Mouse (Mus musculus): ENCODE data around the gene Scaf1. TPM values are rescaled to one million over a fixed set of nuclear protein-coding genes. Genes with fewer than 3 reads are reported as not detected.

Gene Scaf1
- total and polyA plus RNA-seq, 3 experiments = 72.0 to 121 (median 83.7) TPM

DNA sequence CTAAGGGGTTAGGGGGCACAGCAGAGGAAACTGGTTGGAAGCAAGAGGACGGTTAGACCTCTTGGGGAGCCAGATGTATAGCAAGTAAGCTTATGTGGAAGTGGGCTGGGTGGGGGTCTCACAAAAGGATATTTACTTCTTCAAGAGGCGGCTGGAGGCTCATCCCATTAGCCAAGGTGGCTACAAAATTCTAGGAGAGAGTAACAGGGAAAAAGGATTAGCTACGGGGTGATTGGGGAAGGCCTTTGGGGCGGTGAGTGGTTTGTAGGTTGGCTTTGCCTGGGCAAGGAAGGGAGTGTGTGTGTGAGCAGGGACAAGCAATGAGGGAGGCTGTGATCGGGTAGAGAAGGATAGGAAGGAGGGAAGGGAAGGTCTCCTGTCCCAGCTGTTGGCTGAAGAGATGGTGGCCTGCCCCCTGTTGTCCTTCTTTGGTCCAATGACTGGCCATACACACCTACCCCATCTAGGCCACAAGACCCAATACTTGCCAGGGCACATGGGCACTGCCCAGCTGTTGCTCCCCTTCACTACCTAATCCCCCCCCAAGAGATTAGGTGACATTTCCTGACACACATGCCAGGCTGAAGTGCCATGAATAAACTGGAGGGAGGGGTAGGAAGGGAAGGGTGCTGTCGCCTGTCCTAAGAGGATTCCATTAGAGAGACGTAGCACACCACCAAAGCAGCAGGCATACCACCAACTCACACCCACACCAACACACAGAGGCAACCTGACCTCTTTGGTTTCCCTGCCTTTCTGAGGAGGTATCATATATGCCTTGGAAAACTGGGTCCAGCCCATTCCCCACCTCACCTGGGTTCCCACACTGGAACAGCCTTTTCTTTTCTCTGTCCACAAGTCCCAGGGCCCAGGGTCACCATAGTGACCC, 32.0 kb downstream of the Scaf1 start:
- no peak for DNase-seq

DNA sequence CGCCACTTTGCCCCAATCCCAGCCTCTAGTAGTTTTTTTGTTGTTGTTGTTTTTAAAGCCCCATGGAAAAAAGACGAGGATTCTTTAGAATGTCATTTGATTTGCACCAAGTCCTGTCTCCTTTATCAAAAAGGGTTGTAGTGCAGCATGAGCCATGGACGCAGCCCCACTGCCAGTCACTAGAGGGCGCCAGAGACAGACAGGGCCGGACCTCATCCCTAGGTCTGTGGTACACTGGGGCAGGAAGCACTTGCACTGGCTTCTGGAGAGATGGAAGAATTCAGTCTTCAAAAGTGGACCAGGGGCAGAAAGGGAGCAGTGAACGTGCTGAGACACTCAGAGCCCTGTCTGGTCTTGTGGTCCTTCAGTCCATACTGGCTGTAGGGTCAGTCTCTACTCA, 33.1 kb downstream of the Scaf1 start:
- peak; percentile 89 for DNase-seq

DNA sequence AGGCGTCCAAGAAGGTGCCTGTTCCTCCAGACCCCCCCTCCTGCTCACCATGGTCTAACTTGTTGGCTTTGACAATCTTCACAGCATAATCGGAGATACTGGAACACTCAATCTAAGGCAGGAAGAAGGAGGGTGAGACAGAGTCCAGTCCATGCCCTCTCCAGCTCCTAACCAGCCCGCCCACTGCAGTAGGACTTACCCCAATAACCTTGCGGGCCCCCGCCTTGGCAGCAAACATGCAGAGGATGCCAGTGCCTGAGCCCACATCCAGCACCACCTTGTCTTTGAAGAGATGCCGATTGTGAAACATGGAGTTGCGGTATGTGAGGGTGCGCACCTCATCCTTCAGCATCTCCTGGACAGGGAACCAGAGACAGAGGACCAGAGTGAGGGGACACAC, 34.6 kb downstream of the Scaf1 start:
- no peak for DNase-seq

DNA sequence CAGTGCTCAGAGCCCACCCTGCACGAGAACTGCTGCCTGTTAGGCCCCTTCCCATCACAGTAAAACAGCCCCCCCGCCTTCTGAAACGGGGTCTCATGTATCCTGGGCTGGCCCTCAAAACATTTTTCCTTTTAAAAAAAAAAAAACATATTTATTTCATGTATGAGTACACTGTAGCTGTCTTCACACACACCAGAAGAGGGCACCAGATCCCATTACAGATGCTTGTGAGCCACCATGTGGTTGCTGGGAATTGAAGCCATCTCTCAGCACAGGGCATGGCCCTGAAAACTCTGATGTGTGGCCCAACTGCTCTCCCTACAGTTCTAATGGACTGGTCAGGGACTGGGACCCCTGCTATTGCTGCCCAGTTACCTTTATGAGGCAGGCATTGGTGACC, 37.9 kb downstream of the Scaf1 start:
- DNase-seq = no peak

DNA sequence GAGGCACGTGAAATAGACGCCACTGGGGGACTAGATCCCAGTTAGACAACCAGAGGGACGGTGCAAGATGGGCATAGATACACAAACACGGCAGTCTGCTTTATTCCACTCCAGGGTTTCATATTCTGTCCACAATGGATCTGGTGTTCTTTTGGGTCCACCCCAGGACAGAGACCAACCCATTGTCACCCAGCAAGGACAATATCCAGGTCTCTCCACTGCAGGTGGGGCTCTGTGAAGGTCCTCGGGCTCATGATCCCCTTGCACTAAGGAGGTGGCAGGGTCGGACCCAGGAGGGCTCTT, 41.1 kb downstream of the Scaf1 start:
- DNase-seq = no peak

DNA sequence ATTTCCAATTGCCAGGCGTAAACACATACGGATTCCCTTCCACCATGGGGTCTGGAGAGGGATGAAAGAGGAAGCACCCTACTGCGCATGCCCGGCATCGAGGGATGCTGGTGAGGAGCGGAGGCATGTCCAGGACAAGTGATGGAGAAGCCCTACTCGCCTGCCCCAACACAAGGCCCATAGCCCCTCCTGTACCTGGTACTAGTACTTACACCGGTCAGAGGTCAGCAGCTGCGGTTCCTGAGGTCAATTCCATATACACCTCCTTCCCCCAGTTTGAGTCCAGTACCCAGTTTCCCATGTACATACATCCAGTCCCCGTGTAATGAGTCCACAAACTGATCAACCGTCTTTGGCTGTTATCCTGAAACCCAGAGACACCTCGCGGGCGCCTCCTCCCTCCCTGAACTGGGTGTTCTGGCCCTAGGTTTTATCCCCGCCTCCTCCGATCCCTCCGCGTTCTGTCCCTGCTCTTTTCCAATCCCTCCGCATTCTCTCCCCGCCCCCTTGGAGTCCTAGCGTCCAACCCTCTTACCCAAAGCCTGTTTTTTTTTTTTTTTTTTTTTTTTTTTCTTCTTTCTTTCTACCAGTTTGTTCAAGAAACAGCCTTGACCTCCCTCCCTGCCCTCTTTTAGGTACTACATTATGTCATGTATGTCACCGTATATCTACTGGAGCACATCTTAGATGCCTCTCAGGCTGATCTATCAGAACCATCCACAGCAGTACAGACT, 41.6 kb downstream of the Scaf1 start, which contains the start of gene Cpt1c:
Gene Cpt1c (minus strand): TSS at position 469 of the 734 bp plus-strand sequence.
- peak; percentile 85 for DNase-seq

DNA sequence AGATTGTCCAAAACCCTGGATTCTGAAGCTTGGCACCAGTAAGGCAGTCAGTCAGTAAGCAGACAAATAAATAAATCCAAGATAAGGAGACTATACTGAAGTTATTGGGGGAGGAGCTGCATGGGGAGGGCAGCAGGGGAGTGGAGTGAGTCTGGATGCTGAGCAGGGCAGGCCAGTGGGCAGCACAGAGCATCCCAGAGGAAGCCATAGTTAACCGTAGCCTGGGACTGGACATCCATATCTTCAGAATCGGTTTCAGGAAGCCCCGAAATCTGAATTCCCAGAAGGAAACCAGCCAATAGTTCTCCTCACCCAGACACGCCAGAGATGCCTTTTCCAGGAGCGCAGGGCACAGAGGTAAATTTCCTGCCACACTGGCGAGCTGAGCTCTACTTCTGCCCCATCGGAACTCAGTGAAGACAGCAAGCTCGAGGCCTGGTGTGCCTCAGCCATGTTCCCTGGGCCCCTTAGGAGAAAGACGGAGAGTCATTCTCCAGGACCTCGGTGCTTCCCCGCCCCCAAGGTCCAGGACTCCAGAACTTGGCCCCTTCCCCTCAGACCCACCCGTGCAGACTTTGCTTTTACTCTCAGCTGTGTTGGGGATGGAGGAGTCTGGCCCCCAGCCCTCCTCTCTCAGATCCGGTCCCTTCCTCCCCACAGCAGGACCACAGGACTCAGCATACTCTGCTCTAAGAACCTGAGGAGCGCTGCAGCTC, 42.6 kb downstream of the Scaf1 start:
- no peak for DNase-seq

DNA sequence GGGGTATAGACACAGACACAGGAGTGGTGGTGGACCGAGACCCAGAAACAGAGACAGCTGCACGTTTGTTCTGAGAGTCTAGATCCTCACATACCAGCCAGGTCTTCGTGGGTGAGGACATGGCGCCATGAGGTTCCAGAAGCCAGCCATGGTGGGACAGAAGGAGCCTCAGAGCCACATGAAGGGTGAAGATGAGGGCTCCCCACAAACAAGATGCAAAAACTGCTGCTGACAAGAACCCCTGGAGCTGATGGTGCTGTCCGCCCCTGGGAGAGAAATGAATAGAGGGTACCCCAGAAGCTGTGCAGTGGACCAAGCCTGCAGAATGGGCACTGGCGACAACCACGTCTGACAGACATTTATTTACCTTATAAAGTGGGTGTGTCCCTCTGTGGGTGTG, 45.0 kb downstream of the Scaf1 start:
- DNase-seq = no peak

DNA sequence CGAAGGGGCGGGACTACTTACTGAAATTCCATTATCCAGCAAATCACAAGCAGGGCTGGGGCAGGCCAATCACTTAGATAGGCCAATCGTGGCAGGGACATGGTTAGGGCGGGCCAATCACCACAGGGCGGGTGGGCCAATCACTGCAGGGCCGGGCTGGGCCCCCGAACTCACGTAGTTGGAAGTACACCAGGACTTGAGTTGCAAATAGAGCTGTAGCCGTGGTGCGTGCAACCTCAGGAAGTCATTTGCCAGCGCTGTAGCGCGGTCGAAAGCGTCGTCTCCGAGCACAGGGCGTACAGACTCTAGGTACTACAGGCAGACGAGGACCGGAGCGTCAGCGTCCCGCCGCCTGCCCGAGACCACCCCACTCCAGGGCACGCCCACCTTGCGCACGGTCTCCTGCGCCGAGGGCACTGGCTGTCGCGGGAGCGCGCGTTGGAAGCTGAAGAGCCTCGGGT, 45.9 kb downstream of the Scaf1 start:
- peak; percentile 92 for DNase-seq

DNA sequence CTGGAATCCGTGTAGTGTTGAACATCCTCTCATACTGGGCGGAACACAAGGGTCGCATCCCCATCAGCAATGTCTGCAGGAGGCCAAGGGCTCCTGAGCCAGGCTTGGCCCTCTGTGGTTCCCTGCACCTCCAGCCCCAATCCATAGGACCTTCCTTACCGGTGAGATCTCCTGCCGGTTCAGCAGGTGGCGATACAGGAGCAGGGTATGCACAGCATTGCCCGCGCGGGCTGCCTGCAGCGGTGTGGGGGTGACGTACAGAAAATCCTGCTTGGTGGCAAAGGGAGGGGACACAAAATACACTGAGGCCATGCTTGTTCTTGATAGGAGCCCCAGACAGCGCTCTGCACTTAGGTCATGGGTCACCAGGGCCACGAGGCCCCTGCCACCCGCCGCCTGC, 49.5 kb downstream of the Scaf1 start:
- no peak for DNase-seq

DNA sequence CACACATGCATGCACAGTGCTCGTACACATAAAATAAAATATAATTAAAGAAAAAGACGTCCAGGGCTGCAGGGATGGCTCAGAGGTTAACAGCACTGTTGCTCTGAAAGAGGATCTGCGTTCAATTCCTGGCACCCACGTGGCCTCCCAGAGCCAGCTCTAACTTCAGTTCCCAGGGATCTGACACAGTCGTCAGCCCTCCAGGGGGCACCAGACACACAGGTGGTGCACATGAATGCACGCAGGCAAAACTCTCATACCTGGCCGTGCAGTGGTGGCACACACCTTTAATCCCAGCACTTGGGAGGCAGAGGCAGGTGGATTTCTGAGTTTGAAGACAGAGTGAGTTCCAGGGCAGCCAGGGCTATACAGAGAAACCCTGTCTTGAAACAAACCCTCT, 50.2 kb downstream of the Scaf1 start:
- no peak for DNase-seq

DNA sequence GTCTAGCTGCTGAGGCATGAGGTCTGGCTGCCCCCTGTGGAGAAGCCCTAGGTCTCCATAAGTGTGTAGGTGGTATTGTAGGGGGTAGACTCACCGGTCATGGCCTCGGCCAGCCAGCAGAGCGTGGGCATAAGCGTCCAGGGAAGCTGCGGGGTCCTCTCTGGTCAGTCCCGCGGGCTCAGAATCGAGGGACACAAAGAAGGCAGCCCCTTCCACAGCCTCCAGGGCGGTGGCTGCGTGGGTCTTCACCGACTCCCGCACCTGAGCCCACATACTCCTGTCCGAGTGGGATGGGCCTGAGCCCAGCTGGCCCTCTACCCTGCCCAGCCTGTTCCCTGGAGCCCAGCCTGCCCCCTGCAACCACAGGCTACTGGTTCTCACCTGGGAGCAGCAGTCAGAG, 51.2 kb downstream of the Scaf1 start:
- no peak for DNase-seq

DNA sequence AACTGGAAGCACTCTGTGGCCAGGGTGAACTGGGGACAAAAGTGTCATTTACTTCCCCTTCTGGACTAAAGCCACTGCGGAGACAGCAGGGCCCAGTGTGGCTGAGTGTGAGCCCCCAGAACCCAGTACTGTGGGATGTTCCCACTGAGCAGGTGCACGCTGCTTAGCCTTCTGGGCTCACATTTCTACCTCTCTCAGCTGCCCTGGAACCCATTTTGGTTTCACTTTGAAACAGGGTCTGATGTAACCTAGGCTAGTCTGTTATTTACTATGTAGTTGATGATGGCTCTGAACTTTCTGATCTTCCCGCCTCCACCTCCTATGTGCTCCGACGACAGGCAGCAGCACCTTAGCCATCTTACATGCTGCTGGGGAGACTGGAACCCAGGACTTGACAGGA, 53.3 kb downstream of the Scaf1 start:
- DNase-seq = no peak

DNA sequence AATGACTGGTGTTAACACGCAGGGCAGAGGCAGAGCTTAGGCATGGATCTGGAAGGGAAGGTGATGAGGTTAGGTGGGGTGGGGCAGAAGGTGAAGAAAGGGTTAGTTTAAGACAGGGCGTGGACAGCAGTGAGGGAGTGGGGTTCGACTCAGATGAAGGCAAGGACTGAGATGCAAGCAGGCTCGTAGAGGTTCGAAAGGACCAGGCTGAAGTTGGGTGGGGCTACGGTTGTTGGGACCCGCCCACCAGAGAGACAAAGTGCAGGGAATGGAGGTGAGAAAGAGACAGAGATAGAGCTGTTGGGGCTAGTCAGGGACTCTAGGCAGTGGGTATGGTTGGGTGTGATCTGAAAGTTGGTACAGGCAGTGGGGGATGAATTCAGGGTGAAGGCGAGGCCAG, 53.8 kb downstream of the Scaf1 start:
- DNase-seq = peak; percentile 1

DNA sequence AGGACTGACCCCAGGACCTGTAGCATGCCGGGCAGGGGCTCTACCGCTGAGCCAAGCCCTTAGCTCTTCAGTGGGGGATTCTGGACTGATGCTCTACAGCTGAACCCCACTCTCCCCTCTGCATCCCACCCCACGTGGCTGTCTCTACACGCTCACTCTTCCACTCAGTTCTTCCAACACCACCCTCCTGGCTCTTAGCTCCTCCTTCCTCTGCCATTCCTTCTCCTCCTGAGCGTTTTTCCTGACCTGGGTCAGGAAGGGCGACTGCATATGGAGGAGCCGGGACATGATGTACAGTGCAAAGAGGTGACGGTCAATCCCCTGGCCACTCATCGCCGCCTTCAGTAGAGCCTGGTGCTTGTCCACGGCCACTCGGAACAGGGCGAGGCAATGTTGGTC, 55.7 kb downstream of the Scaf1 start:
- DNase-seq = peak; percentile 1

DNA sequence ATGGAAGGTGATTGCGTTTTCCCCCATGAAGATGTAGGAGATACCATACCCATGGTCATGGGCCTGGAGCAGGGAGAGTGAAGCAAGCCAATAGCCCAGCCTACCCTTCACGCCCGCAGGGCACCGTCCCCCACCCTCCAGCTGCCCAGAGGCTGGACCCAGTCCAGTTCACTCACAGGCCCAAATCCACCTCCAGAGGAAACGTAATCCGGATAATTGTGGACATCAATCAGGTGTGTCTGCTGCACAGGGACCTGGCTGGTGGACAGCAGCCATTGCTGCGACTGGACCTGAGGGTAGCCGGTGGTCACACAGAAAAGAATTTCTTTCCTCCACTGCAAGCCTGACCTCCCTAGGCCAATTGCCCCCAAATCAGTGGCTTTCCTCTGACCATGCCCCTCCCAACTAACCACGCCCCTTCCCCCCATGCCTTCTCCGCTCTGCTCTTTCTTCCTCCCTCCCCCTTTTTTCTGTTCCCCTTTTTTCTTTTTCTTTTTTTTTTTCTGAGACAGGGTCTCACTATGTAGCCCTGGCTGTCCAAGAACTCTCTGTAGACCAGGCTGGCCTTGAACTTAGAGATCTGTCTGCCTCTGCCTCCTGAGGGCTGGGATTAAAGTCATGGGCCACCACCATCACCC, 56.2 kb downstream of the Scaf1 start:
- peak; percentile 3 for DNase-seq

DNA sequence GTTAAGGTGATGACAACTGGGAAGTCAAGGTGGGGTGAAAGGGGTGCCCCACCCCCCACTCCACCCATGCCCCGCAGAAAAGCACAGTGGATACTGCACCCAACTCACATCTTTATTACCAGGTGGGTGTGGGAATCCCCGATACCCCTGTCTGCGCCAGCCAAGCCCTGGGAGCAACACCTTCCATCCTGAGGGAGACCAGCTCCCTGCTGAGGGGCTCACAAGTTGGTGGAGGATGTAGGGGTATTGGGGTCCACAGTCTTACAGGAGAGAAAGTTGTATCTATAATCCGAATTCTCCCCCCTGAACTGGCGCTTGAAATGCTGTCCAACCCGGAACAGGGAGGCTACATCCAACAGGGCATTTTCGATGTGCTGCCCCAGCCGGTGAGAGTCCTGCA, 56.9 kb downstream of the Scaf1 start:
- no peak for DNase-seq

DNA sequence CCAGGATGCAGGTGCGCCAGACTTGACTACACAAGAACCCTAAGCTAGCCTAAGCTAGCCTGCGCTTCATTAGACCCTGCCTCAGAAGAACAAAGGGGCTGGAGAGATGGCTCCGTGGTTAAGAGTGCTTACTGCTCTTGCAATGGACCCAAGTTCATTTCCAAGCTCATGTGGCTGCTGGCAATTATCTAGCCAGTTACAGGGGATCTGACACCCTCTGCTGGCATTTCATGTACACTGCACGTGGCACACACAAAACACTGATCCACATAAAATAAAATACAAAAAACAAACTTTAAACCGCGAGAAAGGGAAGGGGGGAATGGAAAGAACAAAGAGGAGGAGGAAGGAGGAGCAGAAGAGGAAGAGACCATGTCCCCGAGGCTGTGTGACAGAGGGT, 58.0 kb downstream of the Scaf1 start:
- peak; percentile 51 for DNase-seq

DNA sequence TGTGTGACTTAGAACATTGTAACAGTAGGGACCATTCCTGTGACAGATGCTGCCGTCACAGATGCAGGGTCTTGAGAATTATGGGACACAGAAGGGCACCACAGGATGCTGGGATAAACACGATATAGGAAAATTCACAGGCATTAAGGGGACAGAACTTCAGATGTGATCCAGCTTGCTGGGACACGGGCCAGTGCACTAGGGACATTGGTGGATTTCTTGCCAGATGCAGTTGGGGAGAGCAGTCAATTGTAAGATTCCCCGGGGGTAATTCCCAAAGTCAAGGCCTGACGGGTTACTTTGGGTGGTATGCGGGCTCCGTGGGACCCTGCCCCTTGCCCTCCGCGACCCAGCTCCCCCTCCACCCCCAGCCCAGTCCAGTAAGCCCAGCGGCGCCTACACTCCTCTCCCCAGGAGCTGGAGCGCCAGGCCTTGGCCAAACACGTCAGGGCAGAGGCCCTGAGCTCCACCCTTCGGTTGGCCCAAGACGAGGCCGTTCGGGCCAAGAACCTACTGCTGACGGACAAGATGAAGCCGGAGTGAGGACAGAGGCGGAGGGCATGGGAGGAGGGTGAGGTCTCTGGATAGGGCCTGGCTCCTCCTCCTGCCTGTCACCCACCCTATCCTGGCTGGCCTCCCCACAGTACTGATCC, 58.9 kb downstream of the Scaf1 start:
- peak; percentile 49 for DNase-seq

DNA sequence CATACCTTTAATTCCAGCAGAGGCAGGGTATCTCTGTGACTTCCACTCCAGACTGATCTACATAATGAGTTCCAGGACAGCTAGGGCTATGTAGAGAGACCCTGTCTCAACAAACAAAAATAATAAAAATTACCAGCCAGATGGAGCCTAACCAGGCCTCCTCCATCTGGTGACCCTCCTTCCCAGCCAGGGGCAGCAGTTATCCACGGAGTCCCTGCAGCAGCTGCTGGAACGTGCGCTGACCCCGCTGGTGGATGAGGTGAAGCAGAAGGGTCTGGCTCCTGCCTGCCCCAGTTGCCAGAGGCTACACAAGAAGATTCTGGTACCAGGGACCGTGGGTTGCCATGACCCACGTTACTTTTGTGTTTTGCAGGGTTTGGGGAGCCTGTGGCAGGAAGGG, 59.9 kb downstream of the Scaf1 start:
- DNase-seq = no peak

DNA sequence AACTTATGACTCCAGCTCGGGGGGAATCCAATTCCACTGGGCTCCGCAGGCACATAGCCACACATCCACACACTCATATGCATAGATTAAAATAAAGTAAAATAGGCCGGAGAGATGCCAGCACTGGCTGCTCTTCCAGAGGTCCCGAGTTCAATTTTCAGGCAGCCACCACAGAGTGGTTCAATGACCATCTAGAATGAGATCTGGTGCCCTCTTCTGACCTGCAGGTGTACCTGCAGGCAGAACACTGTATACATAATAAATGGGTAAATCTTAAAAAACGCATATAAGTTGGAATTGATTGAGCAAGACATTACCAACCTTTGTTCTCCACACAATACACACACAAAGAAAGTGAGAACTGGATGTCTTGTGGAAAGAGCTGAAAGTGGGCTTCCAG, 60.5 kb downstream of the Scaf1 start:
- DNase-seq = no peak

All from adrenal gland, adult 2 months (tissue).